Mouse (Mus musculus) thymus, adult 2 months (tissue): Measurements from ENCODE around the gene Zfp706. TPM values are rescaled to one million over a fixed set of nuclear protein-coding genes. Genes with fewer than 3 reads are reported as not detected.

Source experiments
- DNase-seq: peaks from one replicate; pipeline ENCODE4 v3.0.0; 2021
- H3K27ac ChIP-seq: fragments of 200-500 bp; 2 replicates; pipeline ENCODE4 v1.5.1; 2012; ENCODE audit warnings: low read length, control low read depth; ENCODE audit not compliant: control insufficient read depth, insufficient read depth
- H3K27me3 ChIP-seq: fragments of 200-500 bp; 2 replicates; pipeline ENCODE4 v1.6.1; 2012; ENCODE audit warnings: mild to moderate bottlenecking, low read length, moderate library complexity, mixed read lengths; ENCODE audit not compliant: control insufficient read depth, insufficient read depth
- H3K36me3 ChIP-seq: fragments of 200-500 bp; 2 replicates; pipeline ENCODE4 v1.6.1; 2012; ENCODE audit warnings: mild to moderate bottlenecking, low read length, moderate library complexity; ENCODE audit not compliant: control insufficient read depth, insufficient read depth
- H3K4me1 ChIP-seq: fragments of 200-500 bp; replicated peaks from 2 replicates; pipeline ENCODE4 v1.6.1; 2012; ENCODE audit warnings: low read length; ENCODE audit not compliant: control insufficient read depth, insufficient read depth
- H3K4me3 ChIP-seq: fragments of 200-500 bp; 2 replicates; pipeline ENCODE4 v1.5.1; 2012; ENCODE audit warnings: mild to moderate bottlenecking, low read length, control low read depth, moderate library complexity; ENCODE audit not compliant: control insufficient read depth, insufficient read depth
- CTCF ChIP-seq: fragments of 200-500 bp; IDR thresholded peaks from 2 replicates; pipeline ENCODE4 v1.5.1; 2012; ENCODE audit warnings: mild to moderate bottlenecking, control low read depth, low read length, moderate library complexity, borderline replicate concordance; ENCODE audit not compliant: control insufficient read depth, poor library complexity, insufficient read depth; ENCODE audit errors: extremely low read depth
- POLR2A ChIP-seq: fragments of 200-500 bp; IDR thresholded peaks from 2 replicates; pipeline ENCODE4 v1.6.1; 2012; ENCODE audit warnings: mild to moderate bottlenecking, low read length, control low read depth, moderate library complexity; ENCODE audit not compliant: control insufficient read depth, poor library complexity, insufficient read depth; ENCODE audit errors: extremely low read depth
- WGBS: fragments of 180-500 bp; shearing (Covaris S2); methylation state at CpG from one replicate; pipeline ENCODE4 v1.1.7; 2018; 5-methylcytosine and 5-hydroxymethylcytosine counted together
- polyA plus RNA-seq: library from polyadenylated mRNA; depleted of rRNA; stranded (reverse); fragments of >200 nt; gene quantifications from 2 replicates; pipeline ENCODE4 v1.2.3, GENCODE M21; 2012

Gene Zfp706
- polyA plus RNA-seq, 1 experiment, result 33.7 TPM

GRCm38 (mm10) chr15:37031334-37032150 lies 24.0 kb upstream of the Zfp706 start:
- Histone ChIP-seq H3K27me3 (no peaks in the 10 kb centered on the region), H3K4me1 (0 out of 2 replicates have a peak, but pooled peaks cover 2% of the 10 kb centered on the region), H3K4me3 (no peak overlapping the region), H3K36me3 (no peaks in the 10 kb centered on the region), H3K27ac (no peak overlapping the region)
- no peak for DNase-seq
- WGBS, result 80% methylated on average over 6 of the region's 6 CpGs
- no peak for TF ChIP-seq CTCF
- TF ChIP-seq POLR2A, result no peak

GRCm38 (mm10) chr15:37030929-37031328 lies 23.4 kb upstream of the Zfp706 start:
- no peak overlapping the region for H3K4me3 ChIP-seq
- no peaks in the 10 kb centered on the region for H3K36me3 ChIP-seq
- WGBS, result 96% methylated on average over 3 of the region's 3 CpGs
- DNase-seq, result no peak
- no peaks in the 10 kb centered on the region for H3K27me3 ChIP-seq
- no peak overlapping the region for H3K27ac ChIP-seq
- TF ChIP-seq CTCF (no peak), POLR2A (no peak)
- no peaks in the 10 kb centered on the region for H3K4me1 ChIP-seq

GRCm38 (mm10) chr15:37027956-37028355 lies 20.4 kb upstream of the Zfp706 start:
- Histone ChIP-seq H3K36me3 (no peaks in the 10 kb centered on the region), H3K27ac (no peak overlapping the region), H3K4me1 (no peaks in the 10 kb centered on the region), H3K4me3 (no peak overlapping the region), H3K27me3 (no peaks in the 10 kb centered on the region)
- DNase-seq, result no peak
- TF ChIP-seq CTCF (no peak), POLR2A (no peak)

GRCm38 (mm10) chr15:37026458-37026857 lies 18.9 kb upstream of the Zfp706 start:
- 91% methylated on average over 4 of the region's 4 CpGs for WGBS
- Histone ChIP-seq H3K4me3 (no peak overlapping the region), H3K27ac (no peak overlapping the region), H3K4me1 (no peaks in the 10 kb centered on the region), H3K36me3 (no peaks in the 10 kb centered on the region), H3K27me3 (no peaks in the 10 kb centered on the region)
- DNase-seq, result no peak
- TF ChIP-seq CTCF (no peak), POLR2A (no peak)

GRCm38 (mm10) chr15:37020581-37021245 lies 13.1 kb upstream of the Zfp706 start:
- H3K27ac ChIP-seq, result no peak overlapping the region
- TF ChIP-seq POLR2A, result no peak
- no peak for TF ChIP-seq CTCF
- no peaks in the 10 kb centered on the region; the same call in 1 of the 2 replicates for H3K4me1 ChIP-seq
- H3K27me3 ChIP-seq, result no peaks in the 10 kb centered on the region
- no peaks in the 10 kb centered on the region for H3K36me3 ChIP-seq
- no peak for DNase-seq
- H3K4me3 ChIP-seq, result no peak overlapping the region

- Histone ChIP-seq H3K4me3 (no peak overlapping the region), H3K27me3 (no peaks in the 10 kb centered on the region), H3K4me1 (no peaks in the 10 kb centered on the region; the same call in 1 of the 2 replicates), H3K27ac (no peak overlapping the region), H3K36me3 (no peaks in the 10 kb centered on the region)
- DNase-seq, result no peak
- TF ChIP-seq CTCF, result no peak
- 70% methylated on average over 3 of the region's 3 CpGs for WGBS
Measured at GRCm38 (mm10) chr15:37019434-37019833, 11.9 kb upstream of the Zfp706 start.

GRCm38 (mm10) chr15:37011897-37012296 lies 4.3 kb upstream of the Zfp706 start:
- no peak overlapping the region for H3K4me3 ChIP-seq
- H3K27me3 ChIP-seq, result no peaks in the 10 kb centered on the region
- H3K36me3 ChIP-seq, result no peaks in the 10 kb centered on the region
- TF ChIP-seq POLR2A (no peak), CTCF (no peak)
- H3K4me1 ChIP-seq, result no peaks in the 10 kb centered on the region
- H3K27ac ChIP-seq, result no peak overlapping the region
- WGBS, result 77% methylated on average over 7 of the region's 7 CpGs
- no peak for DNase-seq
